Mouse (Mus musculus): ENCODE measurements around the gene Ccdc61. TPM values are rescaled to one million over a fixed set of nuclear protein-coding genes. Genes with fewer than 3 reads are reported as not detected.

Ccdc61 gene
- total RNA-seq, 2 experiments from 2014 or later = 12.8 to 13.4 TPM

GRCm38 (mm10) chr7:18922807-18923206 is 12.6 kb upstream of the Ccdc61 start:
- intact Hi-C loops (cut with DNase I) = no loop called here
- DNase-seq (ENCODE audit: extremely low spot score in 1 of 2, low spot score in 2 of 2) = peak; percentile 79 to 91

- intact Hi-C loops (cut with DNase I) = no loop called here
- DNase-seq (ENCODE audit: extremely low spot score in 1 of 2, low spot score in 2 of 2) = peak; percentile 70 to 87
Measured at GRCm38 (mm10) chr7:18921069-18921468, 10.9 kb upstream of the Ccdc61 start.

- DNase-seq (ENCODE audit: extremely low spot score in 1 of 2, low spot score in 2 of 2) = no peak
- intact Hi-C loops (cut with DNase I) = no loop called here
Measured at GRCm38 (mm10) chr7:18917931-18918330, 7.7 kb upstream of the Ccdc61 start.

GRCm38 (mm10) chr7:18916254-18916653 is 6.0 kb upstream of the Ccdc61 start:
- intact Hi-C loops (cut with DNase I) = no loop called here

GRCm38 (mm10) chr7:18909797-18910196 is 418 bp downstream of the Ccdc61 start:
- intact Hi-C loops (cut with DNase I) = no loop called here
- no peak for DNase-seq (ENCODE audit: extremely low spot score in 1 of 2, low spot score in 2 of 2)

More at GRCm38 (mm10) chr7:18916254-18916653, 6.0 kb upstream of the Ccdc61 start:
- no peak for DNase-seq (ENCODE audit: extremely low spot score in 1 of 2, low spot score in 2 of 2)

- intact Hi-C loops (cut with DNase I) = no loop called here
- no peak for DNase-seq (ENCODE audit: extremely low spot score in 1 of 2, low spot score in 2 of 2)
Measured at GRCm38 (mm10) chr7:18904971-18905370, 5.2 kb downstream of the Ccdc61 start.

GRCm38 (mm10) chr7:18902486-18902885 is 7.7 kb downstream of the Ccdc61 start:
- intact Hi-C loops (cut with DNase I) = no loop called here
- no peak for DNase-seq (ENCODE audit: extremely low spot score in 1 of 2, low spot score in 2 of 2)

- intact Hi-C loops (cut with DNase I) = no loop called here
- DNase-seq (ENCODE audit: extremely low spot score in 1 of 2, low spot score in 2 of 2) = no peak
Measured at GRCm38 (mm10) chr7:18900513-18900912, 9.7 kb downstream of the Ccdc61 start.

- DNase-seq (ENCODE audit: extremely low spot score in 1 of 2, low spot score in 2 of 2) = peak in 1 of 2 experiments; percentile 68
- intact Hi-C loops (cut with DNase I) = loop anchor here (5.0 kb wide), 2 partner anchors 61 to 111 kb away; no protein-coding TSS in a partner anchor
Measured at GRCm38 (mm10) chr7:18896536-18896935, 13.7 kb downstream of the Ccdc61 start.

- peak in 1 of 2 experiments; percentile 82 for DNase-seq (ENCODE audit: extremely low spot score in 1 of 2, low spot score in 2 of 2)
- intact Hi-C loops (cut with DNase I) = loop anchor here (5.0 kb wide), 1 partner anchor 98 kb away; the partner anchor contains the start of gene Mypop
Measured at GRCm38 (mm10) chr7:18893651-18894430, 16.4 kb downstream of the Ccdc61 start.

- intact Hi-C loops (cut with DNase I) = loop anchor here (5.0 kb wide), 1 partner anchor 99 kb away; the partner anchor contains the start of gene Mypop
- peak in 1 of 2 experiments; percentile 53 for DNase-seq (ENCODE audit: extremely low spot score in 1 of 2, low spot score in 2 of 2)
Measured at GRCm38 (mm10) chr7:18893009-18893408, 17.2 kb downstream of the Ccdc61 start.

GRCm38 (mm10) chr7:18891872-18892599 is 18.2 kb downstream of the Ccdc61 start:
- peak; percentile 84 to 93 for DNase-seq (ENCODE audit: extremely low spot score in 1 of 2, low spot score in 2 of 2)
- intact Hi-C loops (cut with DNase I) = loop anchor here (5.0 kb wide), 1 partner anchor 100 kb away; the partner anchor contains the start of gene Mypop

- intact Hi-C loops (cut with DNase I) = loop anchor here (5.0 kb wide), 1 partner anchor 101 kb away; the partner anchor contains the start of gene Mypop
- no peak for DNase-seq (ENCODE audit: extremely low spot score in 1 of 2, low spot score in 2 of 2)
Measured at GRCm38 (mm10) chr7:18890848-18891247, 19.4 kb downstream of the Ccdc61 start.

- DNase-seq (ENCODE audit: extremely low spot score in 1 of 2, low spot score in 2 of 2) = no peak
- intact Hi-C loops (cut with DNase I) = no loop called here
Measured at GRCm38 (mm10) chr7:18886963-18887362, 23.3 kb downstream of the Ccdc61 start.

GRCm38 (mm10) chr7:18884745-18885422 is 25.3 kb downstream of the Ccdc61 start:
- intact Hi-C loops (cut with DNase I) = no loop called here
- DNase-seq (ENCODE audit: extremely low spot score in 1 of 2, low spot score in 2 of 2) = no peak

- peak in 1 of 2 experiments; percentile 74 for DNase-seq (ENCODE audit: extremely low spot score in 1 of 2, low spot score in 2 of 2)
- intact Hi-C loops (cut with DNase I) = no loop called here
Measured at GRCm38 (mm10) chr7:18883991-18884744, 26.0 kb downstream of the Ccdc61 start.

- intact Hi-C loops (cut with DNase I) = loop anchor here (10.0 kb wide), 2 partner anchors 664 to 1804 kb away; partner anchors contain the start of gene Psg16
- DNase-seq (ENCODE audit: extremely low spot score in 1 of 2, low spot score in 2 of 2) = no peak
Measured at GRCm38 (mm10) chr7:18878691-18879090, 31.5 kb downstream of the Ccdc61 start.

- DNase-seq (ENCODE audit: extremely low spot score in 1 of 2, low spot score in 2 of 2) = no peak
- intact Hi-C loops (cut with DNase I) = loop anchor here (10.0 kb wide), 2 partner anchors 661 to 1801 kb away; partner anchors contain the start of gene Psg16
Measured at GRCm38 (mm10) chr7:18875372-18875771, 34.8 kb downstream of the Ccdc61 start.
